Mouse (Mus musculus): ENCODE data around the gene Creb5. TPM values are rescaled to one million over a fixed set of nuclear protein-coding genes. Genes with fewer than 3 reads are reported as not detected.

The Creb5 gene
- polyA plus RNA-seq, 1 experiment: 0.02 TPM

DNA sequence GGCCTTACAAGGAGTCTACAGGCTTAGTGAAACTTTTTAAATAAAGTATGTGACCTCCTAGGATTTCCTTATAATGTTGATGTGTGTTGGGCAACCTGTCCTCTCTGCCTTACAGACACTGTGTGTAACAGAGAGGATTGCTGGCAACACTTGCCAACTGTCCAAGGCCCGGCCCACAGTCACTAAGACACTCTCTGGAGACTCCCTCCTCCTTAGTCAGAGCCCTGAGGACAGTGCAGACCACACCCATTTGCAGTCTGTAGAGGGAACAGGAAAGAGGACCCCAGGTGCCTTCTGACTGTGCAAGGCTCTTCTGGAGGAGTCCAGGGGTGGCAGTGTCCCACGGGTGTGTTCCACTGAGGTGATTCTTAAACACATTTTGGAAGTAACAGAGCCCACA is 397.3 kb downstream of the Creb5 start:
- Histone ChIP-seq H3K27me3 (ENCODE audit: control insufficient read depth) (no peaks in the 10 kb centered on the region), H3K36me3 (ENCODE audit: control insufficient read depth) (no peaks in the 10 kb centered on the region), H3K4me1 (ENCODE audit: control insufficient read depth) (no peaks in the 10 kb centered on the region), H3K4me3 (replicated peaks) (no peak overlapping the region), H3K9me3 (ENCODE audit: control insufficient read depth, low read length) (no peaks in the 10 kb centered on the region)
- TF ChIP-seq GATA1 (IDR thresholded peaks at IDR 0.05; ENCODE audit: low read length): no peak
- TF ChIP-seq TAL1 (IDR thresholded peaks at IDR 0.05; ENCODE audit: low read length): no peak

GRCm38 (mm10) chr6:53685323-53685722 is 398.3 kb downstream of the Creb5 start:
- TF ChIP-seq TAL1 (IDR thresholded peaks at IDR 0.05; ENCODE audit: low read length) (no peak), GATA1 (IDR thresholded peaks at IDR 0.05; ENCODE audit: low read length) (no peak)
- no peaks in the 10 kb centered on the region for H3K27me3 ChIP-seq (ENCODE audit: control insufficient read depth)

DNA sequence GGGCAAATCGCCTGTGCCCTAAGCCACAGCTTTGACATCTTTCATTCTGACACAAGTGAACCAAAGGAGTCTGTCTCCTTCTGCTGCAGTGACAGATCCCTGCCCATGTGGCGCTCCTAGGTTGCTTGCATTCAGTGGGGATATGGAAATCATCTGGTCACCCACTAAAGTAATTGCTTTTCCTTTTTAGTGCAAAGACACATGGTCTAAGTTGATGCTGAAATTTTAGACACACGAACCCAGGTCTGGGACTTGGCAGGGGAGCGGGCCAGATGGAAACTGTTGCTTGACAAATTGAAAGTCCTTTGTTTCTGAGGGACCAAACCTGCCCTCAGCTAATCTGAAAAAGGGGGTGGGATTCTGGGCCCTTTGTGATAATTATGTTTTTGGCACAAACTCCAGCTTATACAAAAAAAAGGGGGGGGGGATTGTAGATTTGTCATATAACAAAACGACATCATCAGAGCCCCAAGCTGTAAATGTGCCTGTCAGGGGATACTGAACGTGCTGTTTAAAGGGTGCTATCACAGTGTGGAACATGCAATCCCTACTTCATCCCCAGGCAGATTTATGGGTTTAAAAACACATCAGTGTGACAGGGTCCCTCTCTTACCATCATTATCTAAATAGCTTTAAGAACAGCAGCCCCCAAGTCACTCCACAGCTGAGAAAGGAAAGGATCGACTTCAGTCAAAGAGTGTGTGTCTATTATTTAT is 401.9 kb downstream of the Creb5 start:
- TF ChIP-seq TAL1 (IDR thresholded peaks at IDR 0.05; ENCODE audit: low read length) (no peak), GATA1 (IDR thresholded peaks at IDR 0.05; ENCODE audit: low read length) (no peak)
- H3K4me1 ChIP-seq (ENCODE audit: control insufficient read depth): no peaks in the 10 kb centered on the region
- H3K9me3 ChIP-seq (ENCODE audit: control insufficient read depth, low read length): no peaks in the 10 kb centered on the region
- H3K4me3 ChIP-seq (replicated peaks): no peak overlapping the region
- H3K36me3 ChIP-seq (ENCODE audit: control insufficient read depth): no peaks in the 10 kb centered on the region
- H3K27me3 ChIP-seq (ENCODE audit: control insufficient read depth): no peaks in the 10 kb centered on the region

More at GRCm38 (mm10) chr6:53685323-53685722, 398.3 kb downstream of the Creb5 start:
- Histone ChIP-seq H3K4me1 (ENCODE audit: control insufficient read depth) (no peaks in the 10 kb centered on the region), H3K4me3 (replicated peaks) (no peak overlapping the region), H3K36me3 (ENCODE audit: control insufficient read depth) (no peaks in the 10 kb centered on the region), H3K9me3 (ENCODE audit: control insufficient read depth, low read length) (no peaks in the 10 kb centered on the region)

GRCm38 (mm10) chr6:53691006-53691405 is 403.9 kb downstream of the Creb5 start:
- Histone ChIP-seq H3K4me3 (replicated peaks) (no peak overlapping the region), H3K27me3 (ENCODE audit: control insufficient read depth) (no peaks in the 10 kb centered on the region), H3K4me1 (ENCODE audit: control insufficient read depth) (no peaks in the 10 kb centered on the region), H3K9me3 (ENCODE audit: control insufficient read depth, low read length) (no peaks in the 10 kb centered on the region), H3K36me3 (ENCODE audit: control insufficient read depth) (no peaks in the 10 kb centered on the region)
- TF ChIP-seq TAL1 (IDR thresholded peaks at IDR 0.05; ENCODE audit: low read length): no peak
- TF ChIP-seq GATA1 (IDR thresholded peaks at IDR 0.05; ENCODE audit: low read length): no peak

GRCm38 (mm10) chr6:53695216-53695615 is 408.1 kb downstream of the Creb5 start:
- Histone ChIP-seq H3K4me3 (replicated peaks) (no peak overlapping the region), H3K36me3 (ENCODE audit: control insufficient read depth) (no peaks in the 10 kb centered on the region), H3K27me3 (ENCODE audit: control insufficient read depth) (no peaks in the 10 kb centered on the region), H3K9me3 (ENCODE audit: control insufficient read depth, low read length) (no peaks in the 10 kb centered on the region), H3K4me1 (ENCODE audit: control insufficient read depth) (no peaks in the 10 kb centered on the region)
- TF ChIP-seq TAL1 (IDR thresholded peaks at IDR 0.05; ENCODE audit: low read length) (no peak), GATA1 (IDR thresholded peaks at IDR 0.05; ENCODE audit: low read length) (no peak)

DNA sequence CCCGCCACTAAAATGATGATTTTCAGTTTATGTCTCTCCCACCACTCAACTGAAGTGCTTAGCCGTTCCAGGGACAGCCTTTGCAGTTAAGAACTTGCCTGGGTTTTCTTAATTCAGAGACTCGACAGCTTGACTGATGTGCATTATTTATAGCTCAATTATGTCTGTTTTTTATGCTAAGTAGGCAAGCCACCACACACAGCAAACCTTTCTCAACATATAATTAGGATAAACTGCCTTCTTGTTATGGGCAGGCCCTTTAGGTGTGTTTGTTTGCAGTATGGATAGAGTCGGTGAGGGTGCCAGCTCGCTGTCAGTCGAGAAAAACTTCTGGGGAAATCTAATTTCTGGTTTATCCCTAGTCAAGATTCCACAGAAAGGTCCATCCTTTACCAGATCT is 409.4 kb downstream of the Creb5 start:
- no peaks in the 10 kb centered on the region for H3K27me3 ChIP-seq (ENCODE audit: control insufficient read depth)
- H3K4me3 ChIP-seq (replicated peaks): no peak overlapping the region
- H3K36me3 ChIP-seq (ENCODE audit: control insufficient read depth): no peaks in the 10 kb centered on the region
- no peaks in the 10 kb centered on the region for H3K4me1 ChIP-seq (ENCODE audit: control insufficient read depth)
- H3K9me3 ChIP-seq (ENCODE audit: control insufficient read depth, low read length): no peaks in the 10 kb centered on the region
- TF ChIP-seq TAL1 (IDR thresholded peaks at IDR 0.05; ENCODE audit: low read length) (no peak), GATA1 (IDR thresholded peaks at IDR 0.05; ENCODE audit: low read length) (no peak)

- Histone ChIP-seq H3K4me1 (ENCODE audit: control insufficient read depth) (no peaks in the 10 kb centered on the region), H3K36me3 (ENCODE audit: control insufficient read depth) (no peaks in the 10 kb centered on the region), H3K4me3 (replicated peaks) (no peak overlapping the region), H3K27me3 (ENCODE audit: control insufficient read depth) (no peaks in the 10 kb centered on the region), H3K9me3 (ENCODE audit: control insufficient read depth, low read length) (no peaks in the 10 kb centered on the region)
- no peak for TF ChIP-seq GATA1 (IDR thresholded peaks at IDR 0.05; ENCODE audit: low read length)
- no peak for TF ChIP-seq TAL1 (IDR thresholded peaks at IDR 0.05; ENCODE audit: low read length)
Measured at GRCm38 (mm10) chr6:53696921-53697320, 409.9 kb downstream of the Creb5 start.

DNA sequence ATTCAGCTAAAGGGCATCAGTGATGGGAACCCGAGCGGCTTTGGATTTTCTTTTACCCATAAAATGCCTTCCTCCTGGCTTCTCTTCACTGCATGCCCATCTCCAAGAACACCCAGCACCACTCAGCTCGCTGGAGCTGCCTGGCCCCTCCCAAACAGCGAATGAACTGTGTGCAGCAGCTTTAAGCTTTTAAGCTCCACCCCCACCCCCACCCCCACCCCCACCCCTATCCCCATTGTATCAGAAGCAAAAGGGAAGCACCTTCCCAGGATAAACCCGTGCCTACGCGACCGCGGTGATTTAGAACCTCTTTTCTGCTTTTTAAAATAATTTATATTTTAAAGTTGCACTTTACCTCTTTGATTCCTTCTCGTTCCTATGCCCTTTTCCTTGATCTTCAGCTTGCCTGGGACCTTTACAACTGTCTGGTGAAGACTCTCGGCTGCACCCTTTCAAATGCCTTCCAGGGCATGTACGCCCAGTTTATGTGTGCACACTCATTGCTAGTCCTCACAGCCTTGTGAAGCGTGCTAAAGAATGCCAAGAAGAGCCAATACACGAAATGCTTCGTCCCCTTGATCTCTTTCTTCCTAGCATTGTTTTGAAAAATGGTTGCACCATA is 411.2 kb downstream of the Creb5 start:
- no peaks in the 10 kb centered on the region for H3K36me3 ChIP-seq (ENCODE audit: control insufficient read depth)
- no peaks in the 10 kb centered on the region for H3K27me3 ChIP-seq (ENCODE audit: control insufficient read depth)
- no peak for TF ChIP-seq TAL1 (IDR thresholded peaks at IDR 0.05; ENCODE audit: low read length)
- TF ChIP-seq GATA1 (IDR thresholded peaks at IDR 0.05; ENCODE audit: low read length): no peak
- no peak overlapping the region for H3K4me3 ChIP-seq (replicated peaks)
- no peaks in the 10 kb centered on the region for H3K9me3 ChIP-seq (ENCODE audit: control insufficient read depth, low read length)
- no peaks in the 10 kb centered on the region for H3K4me1 ChIP-seq (ENCODE audit: control insufficient read depth)

DNA sequence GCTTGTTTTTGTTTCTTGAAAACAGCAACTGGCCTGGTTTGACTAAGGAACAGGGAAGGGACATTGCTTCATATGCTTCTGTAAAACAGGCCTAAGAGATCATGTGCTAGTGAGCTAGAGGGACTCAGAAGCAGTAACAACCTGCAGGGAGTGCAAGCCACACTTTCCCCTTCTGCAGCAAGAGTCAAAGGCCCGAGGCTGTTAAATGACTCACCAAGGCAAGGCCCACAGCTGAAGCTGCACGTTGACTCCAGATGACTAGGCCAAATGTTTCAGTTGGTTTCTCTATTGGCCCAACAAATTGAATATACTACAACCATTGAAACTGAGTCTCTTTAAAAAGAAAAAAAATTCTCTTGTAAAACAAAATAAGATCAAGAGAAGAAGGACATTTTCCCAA is 417.4 kb downstream of the Creb5 start:
- H3K9me3 ChIP-seq (ENCODE audit: control insufficient read depth, low read length): no peaks in the 10 kb centered on the region
- no peak for TF ChIP-seq TAL1 (IDR thresholded peaks at IDR 0.05; ENCODE audit: low read length)
- no peak for TF ChIP-seq GATA1 (IDR thresholded peaks at IDR 0.05; ENCODE audit: low read length)

More for the DNA sequence above, 417.4 kb downstream of the Creb5 start:
- no peaks in the 10 kb centered on the region for H3K4me1 ChIP-seq (ENCODE audit: control insufficient read depth)
- no peaks in the 10 kb centered on the region for H3K36me3 ChIP-seq (ENCODE audit: control insufficient read depth)
- H3K27me3 ChIP-seq (ENCODE audit: control insufficient read depth): no peaks in the 10 kb centered on the region
- no peak overlapping the region for H3K4me3 ChIP-seq (replicated peaks)

All from erythroblast, embryonic 14.5 days (primary cell).